Mouse (Mus musculus) ovary, postnatal 36 days (tissue): ENCODE results near the gene Ddit4.

Experiments used
- DNase-seq: peaks from one replicate; pipeline ENCODE4 v3.0.0; 2022; ENCODE audit warnings: low spot score, mixed read lengths

The Ddit4 gene

DNA sequence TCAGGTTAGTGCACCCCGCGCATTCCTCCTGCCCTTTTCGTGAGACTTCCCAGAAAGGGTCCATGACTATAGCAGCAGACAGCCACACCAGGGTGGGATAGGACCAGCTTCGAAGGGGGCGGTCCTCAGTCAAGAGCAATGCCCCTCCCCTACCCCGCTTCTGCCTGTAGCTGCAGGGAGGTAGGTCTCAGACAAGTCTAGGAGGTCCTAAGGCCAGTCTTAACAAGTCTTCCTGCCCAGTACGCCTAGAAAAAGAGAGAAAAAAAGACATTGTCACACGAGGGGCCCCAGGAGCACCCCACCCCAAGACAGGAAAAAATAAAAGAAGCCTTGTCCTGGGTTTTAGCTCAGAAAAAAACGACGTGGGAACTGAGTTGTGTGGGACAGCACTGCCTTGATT, 35.0 kb downstream of the Ddit4 start:
- DNase-seq, result no peak

- peak; percentile 68 for DNase-seq
Measured at GRCm38 (mm10) chr10:59916159-59916558, 35.5 kb downstream of the Ddit4 start.

DNA sequence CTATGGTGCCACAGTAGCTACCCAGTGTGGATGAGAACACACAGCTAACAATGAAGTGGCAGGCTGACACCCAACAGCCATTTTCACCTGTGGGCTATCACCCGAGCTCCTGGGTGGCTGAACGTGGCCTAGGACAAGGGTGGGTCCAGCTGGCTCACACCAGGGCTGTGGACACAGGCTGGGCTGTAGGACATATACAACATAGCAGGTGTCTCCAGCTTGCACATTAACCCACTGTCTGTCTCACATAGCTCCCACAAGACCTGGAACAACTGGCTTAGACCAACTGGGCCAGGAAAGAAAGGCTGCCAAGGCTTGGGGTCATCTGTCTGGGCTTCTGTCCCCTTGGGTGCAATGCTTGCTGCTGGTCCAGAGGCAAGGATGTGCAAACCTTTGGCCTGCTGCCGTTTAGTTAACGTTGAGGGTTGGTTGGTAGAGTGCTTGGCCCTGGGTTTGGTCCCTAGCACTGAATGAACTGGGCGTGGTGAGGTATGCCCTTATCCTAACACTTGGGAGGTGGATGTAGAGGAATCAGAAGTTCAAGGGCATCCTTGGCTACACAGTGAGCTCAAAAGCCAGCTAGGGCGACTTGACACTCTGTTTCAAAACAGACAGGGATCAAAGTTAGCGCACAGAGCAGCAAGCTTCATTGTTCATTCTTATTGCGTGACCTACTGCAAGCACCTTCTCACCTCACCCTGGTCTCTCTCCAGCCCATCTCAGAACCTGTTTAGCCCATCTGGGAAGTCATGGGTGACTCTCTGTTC, 36.3 kb downstream of the Ddit4 start:
- no peak for DNase-seq

GRCm38 (mm10) chr10:59911561-59912198, 40.0 kb downstream of the Ddit4 start:
- DNase-seq, result peak; percentile 52

DNA sequence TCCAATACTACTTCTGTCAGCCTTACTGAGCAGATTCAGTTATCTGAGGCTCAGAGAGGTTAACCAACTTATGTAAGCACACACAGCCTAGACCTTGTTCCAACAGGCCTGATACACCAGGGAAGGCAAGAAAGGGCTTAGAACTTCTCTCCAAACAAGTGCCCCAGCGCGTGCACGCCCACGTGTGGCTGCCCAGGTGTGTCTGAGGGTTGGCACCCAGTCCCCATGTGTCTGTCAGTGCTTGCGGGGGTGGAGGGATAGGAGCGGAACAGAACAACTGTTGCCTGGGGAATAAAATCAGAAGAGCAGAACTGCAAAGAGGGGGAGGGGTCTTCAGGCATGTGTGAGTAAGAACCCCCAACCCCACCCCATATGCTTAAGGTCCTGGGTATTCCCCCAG, 40.5 kb downstream of the Ddit4 start:
- no peak for DNase-seq

GRCm38 (mm10) chr10:59909357-59909847, 42.2 kb downstream of the Ddit4 start:
- no peak for DNase-seq

DNA sequence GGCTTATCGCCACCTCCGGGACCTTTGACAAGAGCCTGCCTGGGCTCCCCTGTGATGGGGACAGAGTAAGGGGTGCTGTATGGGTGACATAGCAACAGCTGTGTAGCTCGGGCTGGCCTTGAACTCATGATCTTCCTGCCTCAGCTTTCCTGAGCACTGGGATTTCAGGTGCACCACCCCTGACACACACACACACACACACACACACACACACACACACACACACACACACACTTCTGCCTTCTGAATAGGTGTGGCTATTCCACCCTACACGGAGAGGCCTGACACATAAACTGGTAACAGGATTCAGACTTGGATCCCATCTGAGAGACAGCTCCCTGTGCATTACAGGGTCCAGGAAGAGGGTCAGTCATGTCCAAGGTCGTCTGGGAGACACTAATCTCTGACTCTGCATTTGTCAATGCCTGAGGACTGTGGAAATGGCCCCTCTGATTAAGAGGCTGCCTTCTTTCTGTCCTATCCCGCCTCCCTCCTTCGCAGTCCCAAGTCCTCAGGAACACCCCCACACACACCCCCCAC, 42.8 kb downstream of the Ddit4 start:
- no peak for DNase-seq

DNA sequence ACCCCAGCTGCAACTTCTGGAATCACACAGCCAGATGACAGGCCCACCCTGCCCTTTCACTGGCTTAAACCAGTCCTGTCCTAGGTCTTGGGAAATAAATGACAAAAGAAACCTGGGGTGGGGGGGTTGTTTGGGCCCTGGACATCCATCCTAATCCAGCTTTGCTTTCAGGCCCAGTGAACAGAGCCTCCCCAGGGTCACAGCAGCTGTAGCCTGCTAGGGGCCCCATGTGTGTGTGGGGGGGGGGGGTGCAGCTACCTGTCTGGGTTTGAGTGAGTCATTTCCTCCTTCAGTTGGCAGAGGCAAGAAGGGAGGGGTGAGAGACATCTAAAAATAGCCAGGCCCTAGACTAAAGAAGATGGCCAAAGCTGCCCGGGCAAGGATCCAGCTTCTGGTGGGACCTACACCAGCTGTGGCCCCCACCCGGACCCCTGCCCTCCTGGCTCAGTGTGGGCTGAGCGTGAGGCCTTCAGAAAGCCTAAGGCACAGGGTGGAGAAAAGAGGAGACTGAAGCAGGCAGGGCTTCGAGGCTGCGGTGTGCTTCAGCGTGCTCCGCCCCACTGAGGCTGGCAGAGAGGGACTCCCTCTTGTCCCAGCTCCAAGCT, 43.8 kb downstream of the Ddit4 start:
- no peak for DNase-seq

DNA sequence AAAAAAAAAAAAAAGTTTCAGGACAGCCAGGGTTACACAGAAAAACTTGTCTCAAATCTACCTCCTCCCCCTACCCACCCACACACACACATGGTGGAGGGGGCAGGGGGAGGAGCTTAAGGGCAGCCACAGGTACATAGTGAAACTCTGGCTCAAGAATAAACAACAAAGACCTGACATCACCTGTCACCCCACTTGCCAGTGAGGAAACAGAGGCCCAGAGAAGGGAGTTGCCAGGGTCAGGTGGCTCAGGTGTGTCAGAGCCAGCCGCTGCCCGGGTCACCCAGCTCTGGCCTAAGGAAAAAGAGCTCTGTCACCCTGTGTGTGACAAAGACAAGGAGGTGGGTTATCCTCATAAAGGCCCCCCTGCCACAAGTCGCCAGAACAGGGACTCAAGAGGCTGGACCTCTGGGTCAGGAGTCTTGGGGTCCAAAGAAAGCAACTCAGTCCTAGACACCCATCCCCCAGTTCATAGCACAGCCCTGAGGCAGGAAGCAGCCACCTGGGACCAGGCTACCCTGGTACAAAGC, 44.5 kb downstream of the Ddit4 start:
- DNase-seq, result no peak

GRCm38 (mm10) chr10:59903170-59903569, 48.5 kb downstream of the Ddit4 start:
- no peak for DNase-seq

- no peak for DNase-seq
Measured at GRCm38 (mm10) chr10:59902606-59902990, 49.0 kb downstream of the Ddit4 start.

- DNase-seq, result no peak
Measured at GRCm38 (mm10) chr10:59901986-59902605, 49.5 kb downstream of the Ddit4 start.

DNA sequence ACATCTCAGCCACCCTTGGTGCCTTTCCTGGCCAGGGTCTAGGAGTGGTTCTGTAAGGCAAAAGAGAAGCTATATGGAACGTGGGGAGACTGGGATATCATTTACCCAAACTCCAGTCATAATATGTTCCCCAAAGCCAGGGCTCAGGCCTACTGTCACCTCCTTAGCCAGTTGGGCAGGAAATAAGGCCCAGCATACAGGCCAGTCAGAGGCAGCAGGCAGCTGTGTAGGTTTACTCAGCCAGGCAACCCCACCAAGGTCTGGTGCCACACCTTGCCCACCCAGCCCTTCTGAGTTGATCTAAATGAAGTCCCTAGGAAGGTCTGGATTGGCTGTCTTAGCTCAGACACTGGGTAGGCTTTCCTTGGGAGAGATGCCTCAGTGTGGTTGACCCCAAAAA, 50.2 kb downstream of the Ddit4 start:
- DNase-seq, result no peak

DNA sequence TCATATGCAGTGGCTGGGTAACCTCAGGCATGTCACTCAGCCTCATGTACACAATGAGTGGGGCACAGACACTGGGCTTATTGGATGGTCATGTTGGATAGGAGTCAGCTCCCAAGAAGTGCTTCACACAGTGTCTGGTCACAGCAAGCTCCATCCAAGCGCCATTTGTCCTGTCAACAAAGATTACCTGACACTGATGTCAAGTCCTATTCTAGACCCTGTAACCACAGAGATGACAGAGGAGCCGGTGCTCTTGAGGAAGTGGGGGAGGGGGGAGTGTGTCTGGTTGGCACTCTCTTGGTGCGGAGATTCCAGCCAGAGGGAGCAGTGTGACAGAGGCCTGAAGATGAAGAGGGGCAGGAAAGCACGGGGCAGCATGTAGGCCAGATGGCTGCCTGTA, 50.7 kb downstream of the Ddit4 start:
- DNase-seq, result no peak

- DNase-seq, result no peak
Measured at GRCm38 (mm10) chr10:59900174-59900435, 51.5 kb downstream of the Ddit4 start.
